Mouse (Mus musculus): ENCODE results near the gene Tll2. TPM values are rescaled to one million over a fixed set of nuclear protein-coding genes. Genes with fewer than 3 reads are reported as not detected.

Tll2 gene
- polyA plus RNA-seq, 1 experiment from 2014 or later: 0.71 TPM

DNA sequence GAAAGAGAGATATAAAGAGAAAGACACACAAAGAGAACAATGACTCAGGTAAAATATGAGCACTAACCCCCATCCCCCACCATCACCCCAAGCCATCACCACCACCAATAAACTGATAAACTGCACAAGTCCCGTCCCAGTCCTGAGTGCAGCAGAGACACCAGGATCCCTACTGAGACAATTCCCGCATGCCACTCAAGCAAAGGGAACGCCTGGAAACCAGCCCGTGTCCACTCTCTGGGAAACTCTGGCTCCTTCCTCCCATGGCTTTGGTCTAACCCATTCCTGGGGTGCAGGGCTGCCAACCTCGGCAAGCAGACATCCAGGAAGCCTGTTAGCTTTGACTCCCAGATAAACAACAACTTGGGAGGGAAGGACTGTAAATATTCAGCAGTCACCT lies 96.6 kb downstream of the Tll2 start:
- Histone ChIP-seq H3K4me2 (no peak overlapping the region), H3K27me3 (ENCODE audit: control insufficient read depth, insufficient read depth, low read length) (peaks cover 26% of the 10 kb centered on the region; the same call in 1 of the 2 replicates), H3K4me1 (ENCODE audit: control insufficient read depth, insufficient read depth, low read length) (peaks cover 27% of the 10 kb centered on the region), H3K9ac (ENCODE audit: low read length) (no peak overlapping the region), H3K27ac (ENCODE audit: low read depth, low read length) (no peak overlapping the region), H3K9me3 (ENCODE audit: control insufficient read depth, low read length) (no peaks in the 10 kb centered on the region), H3K36me3 (ENCODE audit: control insufficient read depth, insufficient read depth, low read length) (no peaks in the 10 kb centered on the region), H3K4me3 (ENCODE audit: low read depth, low read length) (no peak overlapping the region)
- 51% methylated on average over 5 of the region's 5 CpGs for WGBS
- ATAC-seq (ENCODE audit: low FRiP score) (no peak), DNase-seq (ENCODE audit: low spot score, missing footprints) (no peak)

DNA sequence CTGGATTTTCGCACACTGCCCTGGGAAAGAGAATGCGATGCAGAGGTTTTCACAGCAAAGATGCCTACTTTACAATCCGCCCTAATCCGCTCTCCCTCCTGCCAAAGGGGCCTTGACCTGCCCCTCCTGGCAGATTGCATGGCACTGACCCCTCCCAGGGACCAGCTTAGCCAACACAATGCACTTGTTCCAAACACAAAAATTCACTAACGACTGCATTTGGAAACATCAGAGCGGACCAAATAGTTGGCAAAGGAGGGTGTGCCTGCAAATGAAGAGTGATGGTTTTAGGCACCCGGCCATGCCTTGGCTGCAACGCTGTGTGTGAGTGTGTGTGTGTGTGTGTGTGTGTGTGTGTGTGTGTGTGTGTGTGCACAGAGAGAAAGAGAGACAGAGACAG lies 97.1 kb downstream of the Tll2 start:
- Histone ChIP-seq H3K4me1 (ENCODE audit: control insufficient read depth, insufficient read depth, low read length) (peaks cover 22% of the 10 kb centered on the region), H3K27ac (ENCODE audit: low read depth, low read length) (no peak overlapping the region), H3K9me3 (ENCODE audit: control insufficient read depth, low read length) (no peaks in the 10 kb centered on the region), H3K36me3 (ENCODE audit: control insufficient read depth, insufficient read depth, low read length) (no peaks in the 10 kb centered on the region), H3K4me2 (no peak overlapping the region), H3K9ac (ENCODE audit: low read length) (no peak overlapping the region), H3K27me3 (ENCODE audit: control insufficient read depth, insufficient read depth, low read length) (peaks cover 26% of the 10 kb centered on the region; the same call in 1 of the 2 replicates), H3K4me3 (ENCODE audit: low read depth, low read length) (no peak overlapping the region)
- no peak for DNase-seq (ENCODE audit: low spot score, missing footprints)
- peak; percentile 68 for ATAC-seq (ENCODE audit: low FRiP score)
- WGBS: 30% methylated on average over 8 of the region's 8 CpGs

DNA sequence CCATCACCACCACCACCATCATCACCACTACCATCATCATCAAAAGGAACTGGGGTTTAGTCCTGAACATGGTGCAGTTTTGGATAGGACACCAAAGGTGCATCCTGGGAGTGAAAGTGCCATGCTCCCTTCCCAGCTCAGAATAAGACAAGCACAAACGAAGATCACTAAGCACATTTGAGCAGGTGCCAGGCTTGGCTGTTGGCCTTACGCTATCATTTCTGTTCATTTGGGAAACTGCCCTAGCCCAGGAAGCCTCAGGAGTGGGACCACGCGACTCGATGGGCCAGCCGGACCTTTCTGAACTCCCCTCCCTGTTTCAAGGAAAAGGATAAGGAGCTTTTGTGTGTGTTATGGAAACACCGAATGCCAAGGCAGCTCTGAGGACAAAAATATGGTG lies 98.0 kb downstream of the Tll2 start:
- H3K36me3 ChIP-seq (ENCODE audit: control insufficient read depth, insufficient read depth, low read length): no peaks in the 10 kb centered on the region
- H3K4me2 ChIP-seq: no peak overlapping the region
- H3K9ac ChIP-seq (ENCODE audit: low read length): no peak overlapping the region
- peaks cover 14% of the 10 kb centered on the region for H3K4me1 ChIP-seq (ENCODE audit: control insufficient read depth, insufficient read depth, low read length)
- no peak overlapping the region for H3K27ac ChIP-seq (ENCODE audit: low read depth, low read length)
- H3K9me3 ChIP-seq (ENCODE audit: control insufficient read depth, low read length): no peaks in the 10 kb centered on the region
- H3K27me3 ChIP-seq (ENCODE audit: control insufficient read depth, insufficient read depth, low read length): peaks cover 26% of the 10 kb centered on the region; the same call in 1 of the 2 replicates
- no peak for DNase-seq (ENCODE audit: low spot score, missing footprints)
- no peak overlapping the region for H3K4me3 ChIP-seq (ENCODE audit: low read depth, low read length)
- 80% methylated on average over 7 of the region's 7 CpGs for WGBS
- no peak for ATAC-seq (ENCODE audit: low FRiP score)

DNA sequence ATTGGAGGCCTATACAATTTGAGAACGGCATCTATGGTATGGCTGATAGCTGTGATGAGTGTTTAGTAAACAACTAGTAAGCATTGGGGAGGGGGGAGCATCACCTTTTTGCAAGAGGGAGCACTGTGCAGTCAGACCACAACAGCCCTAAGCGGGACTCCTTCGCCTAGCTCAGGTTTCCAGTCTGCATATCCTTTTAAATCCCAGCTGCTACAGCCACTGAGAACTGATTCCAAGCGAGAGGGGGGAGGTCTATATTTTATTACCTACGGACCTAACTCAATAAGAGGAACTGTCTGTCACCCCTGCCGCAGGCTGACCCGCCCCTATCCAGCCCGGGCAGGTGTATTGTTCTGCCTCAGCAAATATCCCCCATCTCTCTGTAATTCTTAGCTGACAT lies 99.1 kb downstream of the Tll2 start:
- 70% methylated on average over 8 of the region's 8 CpGs for WGBS
- H3K4me1 ChIP-seq (ENCODE audit: control insufficient read depth, insufficient read depth, low read length): peaks cover 11% of the 10 kb centered on the region
- H3K36me3 ChIP-seq (ENCODE audit: control insufficient read depth, insufficient read depth, low read length): no peaks in the 10 kb centered on the region
- H3K4me2 ChIP-seq: no peak overlapping the region
- no peak overlapping the region for H3K27ac ChIP-seq (ENCODE audit: low read depth, low read length)
- no peak for DNase-seq (ENCODE audit: low spot score, missing footprints)
- no peak overlapping the region for H3K9ac ChIP-seq (ENCODE audit: low read length)
- ATAC-seq (ENCODE audit: low FRiP score): no peak
- peaks cover 21% of the 10 kb centered on the region; the same call in 1 of the 2 replicates for H3K27me3 ChIP-seq (ENCODE audit: control insufficient read depth, insufficient read depth, low read length)
- H3K4me3 ChIP-seq (ENCODE audit: low read depth, low read length): no peak overlapping the region
- no peaks in the 10 kb centered on the region for H3K9me3 ChIP-seq (ENCODE audit: control insufficient read depth, low read length)

DNA sequence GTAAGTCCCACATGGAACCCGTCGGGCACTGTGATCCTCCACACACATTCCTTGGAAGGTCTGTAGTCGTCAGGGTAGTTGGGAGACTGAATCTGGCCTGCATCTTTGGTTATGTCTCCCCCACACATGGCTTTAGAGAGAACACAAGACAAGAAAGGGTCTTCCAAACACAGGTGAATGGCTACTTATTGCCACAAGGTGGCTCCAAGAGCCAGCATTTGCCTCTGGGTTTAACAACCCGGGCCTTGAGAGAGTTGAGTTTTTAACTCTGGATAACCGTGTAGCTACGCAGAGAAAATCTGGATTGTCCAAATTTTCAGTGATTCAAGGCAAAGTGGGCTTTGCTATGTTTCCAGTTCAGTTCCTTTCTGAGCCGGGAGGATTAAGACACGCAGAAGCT lies 101.7 kb downstream of the Tll2 start:
- Histone ChIP-seq H3K9me3 (ENCODE audit: control insufficient read depth, low read length) (no peaks in the 10 kb centered on the region), H3K9ac (ENCODE audit: low read length) (no peak overlapping the region), H3K27ac (ENCODE audit: low read depth, low read length) (no peak overlapping the region), H3K4me1 (ENCODE audit: control insufficient read depth, insufficient read depth, low read length) (peaks cover 8% of the 10 kb centered on the region), H3K27me3 (ENCODE audit: control insufficient read depth, insufficient read depth, low read length) (peaks cover 7% of the 10 kb centered on the region; the same call in 1 of the 2 replicates), H3K36me3 (ENCODE audit: control insufficient read depth, insufficient read depth, low read length) (no peaks in the 10 kb centered on the region), H3K4me2 (no peak overlapping the region), H3K4me3 (ENCODE audit: low read depth, low read length) (no peak overlapping the region)
- peak; percentile 87 for DNase-seq (ENCODE audit: low spot score, missing footprints)
- 41% methylated on average over 8 of the region's 8 CpGs for WGBS
- ATAC-seq (ENCODE audit: low FRiP score): no peak

DNA sequence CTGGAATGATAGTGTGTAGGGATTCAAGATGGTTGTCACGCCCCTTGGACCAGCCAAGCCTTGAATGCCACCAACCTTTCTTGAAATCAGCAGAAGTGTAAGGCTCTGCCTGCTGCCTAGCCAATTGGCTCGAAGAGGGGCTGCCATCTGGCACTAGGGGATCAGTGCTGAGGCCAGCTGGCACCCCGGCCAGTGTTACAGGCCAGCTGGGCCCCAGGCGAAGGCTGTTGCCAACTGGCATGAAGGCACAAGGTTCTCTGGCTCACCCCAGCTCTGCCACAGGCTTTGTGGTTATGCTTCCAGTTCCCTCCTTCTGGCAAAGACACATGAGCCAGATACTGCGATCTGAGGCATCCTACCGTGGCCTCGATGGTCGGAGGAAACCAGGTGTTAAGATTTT lies 105.2 kb downstream of the Tll2 start:
- Histone ChIP-seq H3K9ac (ENCODE audit: low read length) (no peak overlapping the region), H3K27ac (ENCODE audit: low read depth, low read length) (no peak overlapping the region), H3K4me3 (ENCODE audit: low read depth, low read length) (no peak overlapping the region), H3K27me3 (ENCODE audit: control insufficient read depth, insufficient read depth, low read length) (peaks cover 6% of the 10 kb centered on the region; the same call in 1 of the 2 replicates), H3K4me2 (no peak overlapping the region), H3K36me3 (ENCODE audit: control insufficient read depth, insufficient read depth, low read length) (no peaks in the 10 kb centered on the region), H3K4me1 (ENCODE audit: control insufficient read depth, insufficient read depth, low read length) (peaks cover 7% of the 10 kb centered on the region; the same call in 1 of the 2 replicates), H3K9me3 (ENCODE audit: control insufficient read depth, low read length) (no peaks in the 10 kb centered on the region)
- DNase-seq (ENCODE audit: low spot score, missing footprints): peak; percentile 56
- ATAC-seq (ENCODE audit: low FRiP score): no peak
- 85% methylated on average over 8 of the region's 8 CpGs for WGBS

DNA sequence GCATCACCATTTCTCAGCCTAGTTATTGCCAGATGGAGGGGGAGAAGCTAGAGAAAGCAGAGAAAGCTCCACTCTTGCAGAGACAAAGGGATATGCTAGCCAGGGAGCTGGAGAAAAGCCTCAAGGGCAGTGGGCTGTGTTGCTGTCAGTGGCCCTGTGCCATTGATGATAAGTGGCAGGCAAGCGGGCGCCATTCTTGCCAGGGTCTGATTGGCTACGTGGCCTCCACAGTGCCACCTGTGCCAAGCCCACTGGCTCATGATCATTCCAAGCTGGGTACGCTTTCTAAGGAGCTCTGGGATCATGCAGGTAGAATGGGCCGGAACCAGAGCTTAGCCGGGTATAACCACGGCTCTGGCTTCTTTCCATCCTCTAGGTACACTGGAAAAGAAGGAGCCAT lies 105.8 kb downstream of the Tll2 start:
- Histone ChIP-seq H3K27ac (ENCODE audit: low read depth, low read length) (no peak overlapping the region), H3K36me3 (ENCODE audit: control insufficient read depth, insufficient read depth, low read length) (no peaks in the 10 kb centered on the region), H3K4me3 (ENCODE audit: low read depth, low read length) (no peak overlapping the region), H3K9ac (ENCODE audit: low read length) (no peak overlapping the region), H3K9me3 (ENCODE audit: control insufficient read depth, low read length) (no peaks in the 10 kb centered on the region), H3K4me1 (ENCODE audit: control insufficient read depth, insufficient read depth, low read length) (peaks cover 7% of the 10 kb centered on the region; the same call in 1 of the 2 replicates), H3K4me2 (no peak overlapping the region), H3K27me3 (ENCODE audit: control insufficient read depth, insufficient read depth, low read length) (peaks cover 6% of the 10 kb centered on the region; the same call in 1 of the 2 replicates)
- ATAC-seq (ENCODE audit: low FRiP score) (no peak), DNase-seq (ENCODE audit: low spot score, missing footprints) (peak; percentile 26)
- WGBS: 92% methylated on average over 7 of the region's 7 CpGs

DNA sequence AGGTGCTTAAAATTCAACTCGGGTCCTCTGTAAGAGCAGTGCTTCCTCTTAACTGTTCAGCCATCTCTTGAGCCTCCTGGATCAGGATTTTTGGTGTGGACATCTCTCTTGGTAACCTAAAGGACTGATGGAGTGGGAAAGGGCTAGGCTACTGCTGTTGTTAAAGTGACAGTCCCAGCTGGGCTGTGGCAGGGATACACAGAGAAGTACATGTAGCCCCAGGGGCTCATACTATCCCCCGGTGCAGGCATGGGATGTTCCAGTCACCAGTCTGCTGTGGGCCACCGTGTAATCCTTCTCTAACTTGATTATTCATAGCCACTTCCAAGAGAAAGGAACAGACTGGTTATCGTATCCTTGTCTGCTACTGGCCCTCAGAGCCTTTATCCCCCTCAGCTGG lies 109.6 kb downstream of the Tll2 start:
- Histone ChIP-seq H3K9me3 (ENCODE audit: control insufficient read depth, low read length) (no peaks in the 10 kb centered on the region), H3K4me2 (no peak overlapping the region), H3K9ac (ENCODE audit: low read length) (no peak overlapping the region), H3K4me3 (ENCODE audit: low read depth, low read length) (no peak overlapping the region), H3K4me1 (ENCODE audit: control insufficient read depth, insufficient read depth, low read length) (peaks cover 7% of the 10 kb centered on the region; the same call in 1 of the 2 replicates), H3K36me3 (ENCODE audit: control insufficient read depth, insufficient read depth, low read length) (no peaks in the 10 kb centered on the region), H3K27me3 (ENCODE audit: control insufficient read depth, insufficient read depth, low read length) (no peaks in the 10 kb centered on the region), H3K27ac (ENCODE audit: low read depth, low read length) (no peak overlapping the region)
- ATAC-seq (ENCODE audit: low FRiP score) (no peak), DNase-seq (ENCODE audit: low spot score, missing footprints) (peak; percentile 64)
- WGBS: 42% methylated on average over 4 of the region's 4 CpGs

DNA sequence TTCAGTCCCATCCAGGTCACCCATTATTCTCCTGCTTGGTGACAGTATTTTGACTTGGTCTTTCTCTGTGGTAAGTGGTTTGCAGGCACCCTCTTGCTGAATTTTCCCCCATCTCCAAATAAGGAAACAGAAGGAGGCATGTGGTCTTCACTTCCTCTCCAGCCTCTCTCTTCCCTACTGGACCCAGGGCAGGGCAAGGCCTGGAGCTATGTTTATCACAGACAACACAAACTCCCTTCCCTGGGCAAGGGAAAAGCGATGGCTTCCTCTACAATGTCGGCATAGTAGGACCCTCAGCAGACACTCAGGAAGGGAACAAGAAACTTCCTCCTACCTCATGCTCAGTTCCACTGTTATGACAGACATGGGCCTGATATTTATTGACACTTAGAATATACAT lies 114.7 kb downstream of the Tll2 start:
- H3K9me3 ChIP-seq (ENCODE audit: control insufficient read depth, low read length): no peaks in the 10 kb centered on the region
- H3K27ac ChIP-seq (ENCODE audit: low read depth, low read length): no peak overlapping the region
- H3K4me1 ChIP-seq (ENCODE audit: control insufficient read depth, insufficient read depth, low read length): no peaks in the 10 kb centered on the region
- peaks cover 13% of the 10 kb centered on the region; the same call in 1 of the 2 replicates for H3K27me3 ChIP-seq (ENCODE audit: control insufficient read depth, insufficient read depth, low read length)
- no peak overlapping the region for H3K9ac ChIP-seq (ENCODE audit: low read length)
- no peaks in the 10 kb centered on the region for H3K36me3 ChIP-seq (ENCODE audit: control insufficient read depth, insufficient read depth, low read length)
- DNase-seq (ENCODE audit: low spot score, missing footprints): peak; percentile 56
- no peak overlapping the region for H3K4me3 ChIP-seq (ENCODE audit: low read depth, low read length)
- 90% methylated on average over 2 of the region's 2 CpGs for WGBS
- H3K4me2 ChIP-seq: no peak overlapping the region
- ATAC-seq (ENCODE audit: low FRiP score): no peak
